Mouse (Mus musculus) cerebellum, postnatal 10 days (tissue): ENCODE results near the gene Kcnh6.
A peak's percentile ranks its signal among the peaks of the same experiment; 100 is the strongest.

Experiments
- DNase-seq, 2 experiments: peaks; one replicate each; pipeline ENCODE4 v3.0.0; 2021; ENCODE audit warnings: mixed read lengths in 2 of 2

Kcnh6 gene

DNA sequence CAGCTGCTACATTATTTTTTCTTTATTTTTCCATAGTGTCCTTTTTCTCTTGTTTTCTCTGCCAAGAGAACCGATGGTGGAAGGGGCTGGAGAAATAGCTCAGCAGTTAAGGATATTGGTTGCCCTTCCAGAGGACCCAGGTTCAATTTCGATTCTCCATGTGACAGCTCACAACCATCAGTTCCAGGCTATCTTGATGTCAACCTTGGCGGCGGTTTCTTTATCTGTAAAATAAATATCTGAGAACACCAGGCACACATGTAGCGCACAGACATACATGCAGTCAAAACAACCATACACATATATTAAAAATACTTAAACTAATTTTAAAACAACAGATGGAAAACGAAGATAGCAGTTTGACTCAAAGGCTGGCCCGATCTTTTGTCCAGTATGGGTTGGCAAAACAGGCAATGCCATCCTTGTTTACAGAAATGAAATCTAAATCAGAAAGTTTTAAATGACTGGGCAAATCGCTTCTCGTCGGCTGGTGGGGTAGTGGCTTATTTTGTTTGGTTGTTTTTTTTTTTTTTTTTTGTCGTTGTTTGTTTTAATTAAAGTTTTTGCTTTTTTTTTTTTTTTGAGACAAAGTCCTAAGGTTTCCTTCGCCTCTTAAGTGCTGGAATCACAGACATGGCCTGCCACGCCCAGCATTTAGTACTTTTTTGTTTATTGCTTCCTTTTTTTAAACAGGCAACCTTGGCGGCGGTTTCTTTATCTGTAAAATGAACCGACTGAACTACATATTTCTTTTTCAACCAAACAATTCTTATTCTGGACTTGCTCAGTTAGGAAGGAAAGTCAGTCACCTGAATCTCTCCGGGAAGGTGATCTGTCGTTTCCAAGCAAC is 57.4 kb downstream of the Kcnh6 start:
- no peak for DNase-seq

DNA sequence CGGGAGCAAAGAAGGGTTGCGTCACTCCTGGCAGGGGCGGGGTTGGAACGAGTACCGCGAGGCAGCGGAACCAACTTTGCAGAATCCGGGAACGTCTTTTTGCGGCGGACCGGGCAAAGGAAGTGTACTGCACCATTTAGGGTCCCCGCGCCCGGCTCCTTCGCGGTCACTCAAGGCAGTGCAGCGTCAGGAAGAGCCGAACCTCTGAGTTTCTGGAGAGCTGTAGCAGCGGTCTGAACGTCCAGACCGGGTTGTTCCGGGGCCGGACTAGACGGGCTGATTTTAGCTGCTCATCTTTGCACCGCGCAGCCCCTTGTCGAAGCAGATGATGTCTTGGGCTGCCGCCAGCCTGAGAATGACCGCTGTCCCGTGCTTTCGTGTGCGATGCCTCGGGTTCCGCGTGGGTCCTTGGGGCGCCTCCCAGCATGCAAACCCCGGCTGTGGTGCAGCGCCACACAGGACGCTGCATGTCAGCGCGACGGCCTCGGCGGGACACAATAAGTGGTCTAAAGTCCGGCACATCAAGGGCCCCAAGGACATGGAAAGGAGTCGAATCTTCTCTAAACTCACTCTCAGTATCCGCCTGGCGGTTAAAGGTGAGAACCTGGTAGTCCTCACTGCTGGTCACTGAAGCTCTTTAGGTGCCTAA is 58.1 kb downstream of the Kcnh6 start, which contains the start of gene Taco1:
Gene Taco1, plus strand, starts transcription at position 139 of the 649 bp plus-strand sequence.
- peak; percentile 98 for DNase-seq

DNA sequence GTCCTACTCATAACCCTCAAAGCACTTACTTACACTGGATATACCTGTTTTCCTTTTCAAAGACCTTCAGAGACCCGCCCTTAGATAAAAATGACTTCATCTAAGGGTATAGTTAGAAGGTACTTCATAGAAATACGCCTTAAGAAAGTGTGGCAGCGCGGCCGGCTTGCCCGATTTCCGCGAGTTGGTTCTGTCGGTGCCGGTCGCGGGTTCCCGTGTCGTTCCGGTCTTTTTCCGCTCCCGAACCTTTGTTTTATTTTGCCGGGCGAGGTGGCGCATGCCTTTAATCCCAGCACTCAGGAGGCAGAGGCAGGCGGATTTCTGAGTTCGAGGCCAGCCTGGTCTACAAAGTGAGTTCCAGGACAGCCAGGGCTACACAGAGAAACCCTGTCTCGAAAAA is 58.7 kb downstream of the Kcnh6 start:
- DNase-seq, result peak; percentile 68 to 79

DNA sequence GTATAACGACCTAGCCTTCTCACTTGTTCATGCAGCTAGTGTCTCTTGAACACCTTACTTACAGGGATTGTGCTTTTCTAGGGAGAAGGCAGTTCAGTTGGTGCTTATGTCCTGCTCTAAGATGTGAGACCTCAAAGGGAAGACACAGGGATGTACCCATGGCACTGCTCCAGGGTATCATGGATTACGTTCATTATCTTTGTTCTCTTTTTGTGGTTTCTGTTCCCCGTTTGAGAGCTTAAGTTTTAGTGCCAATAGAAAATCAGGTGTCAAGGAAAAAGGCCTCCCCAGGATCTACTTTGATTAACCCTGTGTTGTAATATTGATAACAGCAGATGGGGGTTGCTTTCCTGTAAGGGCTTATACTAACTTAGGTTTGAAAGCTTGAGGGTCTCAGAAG is 65.8 kb downstream of the Kcnh6 start:
- DNase-seq, result no peak

DNA sequence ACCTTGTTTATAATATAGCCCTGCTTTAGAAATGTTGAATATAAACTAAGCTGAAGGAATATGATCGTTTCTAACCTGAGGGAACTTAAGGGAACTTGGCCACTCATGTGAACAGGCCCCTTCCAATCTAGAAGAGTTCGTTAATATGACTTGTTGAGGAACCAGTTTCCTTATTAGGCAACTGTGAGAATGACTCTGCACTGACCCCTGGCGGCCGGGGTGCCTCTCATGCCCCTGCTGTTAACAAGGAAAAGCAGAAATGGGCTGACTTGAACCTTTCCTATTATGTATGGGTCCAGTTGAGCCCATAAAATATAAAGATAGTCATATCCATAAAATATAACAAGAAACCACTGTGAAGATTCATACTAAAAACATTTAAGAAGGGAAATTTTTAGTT is 68.4 kb downstream of the Kcnh6 start:
- peak; percentile 86 to 89 for DNase-seq
